Mouse (Mus musculus): ENCODE data around the gene Fam110c. TPM values are rescaled to one million over a fixed set of nuclear protein-coding genes. Genes with fewer than 3 reads are reported as not detected.

Gene Fam110c
- polyA plus RNA-seq (2012) = not detected in 2 replicates

GRCm38 (mm10) chr12:31073412-31074354, at the start of gene Fam110c:
Fam110c (plus strand) TSS chr12:31073861.
- TF ChIP-seq GATA1 (IDR thresholded peaks at IDR 0.05; ENCODE audit: low read length) = no peak

GRCm38 (mm10) chr12:31026423-31026822, 47.2 kb upstream of the Fam110c start:
- TF ChIP-seq GATA1 (IDR thresholded peaks at IDR 0.05; ENCODE audit: low read length) = no peak

- TF ChIP-seq GATA1 (IDR thresholded peaks at IDR 0.05; ENCODE audit: low read length) = no peak
Observed at GRCm38 (mm10) chr12:31052066-31052465, 21.6 kb upstream of the Fam110c start.

- no peak for TF ChIP-seq GATA1 (IDR thresholded peaks at IDR 0.05; ENCODE audit: low read length)
Observed at GRCm38 (mm10) chr12:31056291-31056864, 17.3 kb upstream of the Fam110c start.

GRCm38 (mm10) chr12:31059393-31059853, 14.2 kb upstream of the Fam110c start:
- TF ChIP-seq GATA1 (IDR thresholded peaks at IDR 0.05; ENCODE audit: low read length) = no peak

- no peak for TF ChIP-seq GATA1 (IDR thresholded peaks at IDR 0.05; ENCODE audit: low read length)
Observed at GRCm38 (mm10) chr12:31060245-31060644, 13.4 kb upstream of the Fam110c start.

- TF ChIP-seq GATA1 (IDR thresholded peaks at IDR 0.05; ENCODE audit: low read length) = no peak
Observed at GRCm38 (mm10) chr12:31071222-31071621, 2.4 kb upstream of the Fam110c start.

- TF ChIP-seq GATA1 (IDR thresholded peaks at IDR 0.05; ENCODE audit: low read length) = no peak
Observed at GRCm38 (mm10) chr12:31074839-31075538, 1.3 kb downstream of the Fam110c start.

GRCm38 (mm10) chr12:31077020-31077419, 3.4 kb downstream of the Fam110c start:
- no peak for TF ChIP-seq GATA1 (IDR thresholded peaks at IDR 0.05; ENCODE audit: low read length)

- TF ChIP-seq GATA1 (IDR thresholded peaks at IDR 0.05; ENCODE audit: low read length) = no peak
Observed at GRCm38 (mm10) chr12:31078030-31078429, 4.4 kb downstream of the Fam110c start.

GRCm38 (mm10) chr12:31080352-31080751, 6.7 kb downstream of the Fam110c start:
- TF ChIP-seq GATA1 (IDR thresholded peaks at IDR 0.05; ENCODE audit: low read length) = no peak

GRCm38 (mm10) chr12:31080890-31081554, 7.4 kb downstream of the Fam110c start:
- TF ChIP-seq GATA1 (IDR thresholded peaks at IDR 0.05; ENCODE audit: low read length) = no peak

GRCm38 (mm10) chr12:31083007-31083406, 9.3 kb downstream of the Fam110c start:
- TF ChIP-seq GATA1 (IDR thresholded peaks at IDR 0.05; ENCODE audit: low read length) = no peak

- no peak for TF ChIP-seq GATA1 (IDR thresholded peaks at IDR 0.05; ENCODE audit: low read length)
Observed at GRCm38 (mm10) chr12:31083407-31083806, 9.7 kb downstream of the Fam110c start.

- TF ChIP-seq GATA1 (IDR thresholded peaks at IDR 0.05; ENCODE audit: low read length) = no peak
Observed at GRCm38 (mm10) chr12:31087060-31087459, 13.4 kb downstream of the Fam110c start.

All from G1E-ER4 (cell line).